Mouse (Mus musculus) MN1 (cell line): ENCODE measurements around the gene Ckap2l.
A peak's percentile ranks its signal among the peaks of the same experiment; 100 is the strongest.

Source experiments
- DNase-seq: peaks from one replicate; pipeline ENCODE4 v3.0.0-alpha.2; 2016; ENCODE audit warnings: low spot score

Gene Ckap2l

GRCm38 (mm10) chr2:129263073-129263472, 33.9 kb downstream of the Ckap2l start:
- peak; percentile 30 for DNase-seq

GRCm38 (mm10) chr2:129261151-129261794, 35.7 kb downstream of the Ckap2l start:
- DNase-seq = no peak

GRCm38 (mm10) chr2:129260646-129261045, 36.4 kb downstream of the Ckap2l start:
- DNase-seq = no peak

GRCm38 (mm10) chr2:129258475-129259211, 38.4 kb downstream of the Ckap2l start:
- DNase-seq = peak; percentile 81

- DNase-seq = no peak
Measured at GRCm38 (mm10) chr2:129258056-129258455, 39.0 kb downstream of the Ckap2l start.

GRCm38 (mm10) chr2:129256006-129256405, 41.0 kb downstream of the Ckap2l start:
- DNase-seq = no peak

GRCm38 (mm10) chr2:129254076-129254475, 42.9 kb downstream of the Ckap2l start:
- DNase-seq = no peak

- DNase-seq = no peak
Measured at GRCm38 (mm10) chr2:129253631-129253970, 43.4 kb downstream of the Ckap2l start.

- DNase-seq = no peak
Measured at GRCm38 (mm10) chr2:129252836-129253630, 44.0 kb downstream of the Ckap2l start.

GRCm38 (mm10) chr2:129249321-129249720, 47.7 kb downstream of the Ckap2l start:
- no peak for DNase-seq

- no peak for DNase-seq
Measured at GRCm38 (mm10) chr2:129247707-129248121, 49.3 kb downstream of the Ckap2l start.

GRCm38 (mm10) chr2:129246924-129247323, 50.1 kb downstream of the Ckap2l start:
- DNase-seq = no peak

- no peak for DNase-seq
Measured at GRCm38 (mm10) chr2:129246436-129246835, 50.6 kb downstream of the Ckap2l start.

GRCm38 (mm10) chr2:129245618-129246017, 51.4 kb downstream of the Ckap2l start:
- DNase-seq = peak; percentile 34

GRCm38 (mm10) chr2:129244446-129245120, 52.4 kb downstream of the Ckap2l start:
- no peak for DNase-seq

GRCm38 (mm10) chr2:129243786-129244185, 53.2 kb downstream of the Ckap2l start:
- no peak for DNase-seq

- no peak for DNase-seq
Measured at GRCm38 (mm10) chr2:129243005-129243404, 54.0 kb downstream of the Ckap2l start.

- DNase-seq = no peak
Measured at GRCm38 (mm10) chr2:129241845-129242833, 54.9 kb downstream of the Ckap2l start.

GRCm38 (mm10) chr2:129240726-129241432, 56.1 kb downstream of the Ckap2l start:
- DNase-seq = no peak

GRCm38 (mm10) chr2:129236526-129236925, 60.5 kb downstream of the Ckap2l start:
- DNase-seq = no peak
